Mouse (Mus musculus) liver, embryonic 15.5 days (tissue): Measurements from ENCODE around the gene Pkp1. TPM values are rescaled to one million over a fixed set of nuclear protein-coding genes. Genes with fewer than 3 reads are reported as not detected.

Experiments used
- ATAC-seq: fragments of 200-750 bp; cut with Nextera tagmentation; 2 replicates; pipeline ENCODE4 v1.8.0; 2017; ENCODE audit warnings: moderate number of reproducible peaks, mild to moderate bottlenecking, moderate library complexity; ENCODE audit not compliant: insufficient read depth
- H3K27ac ChIP-seq: fragments of 300-500 bp; sonication (generic); replicated peaks from 2 replicates; pipeline ENCODE4 v1.5.1; 2015; ENCODE audit warnings: mild to moderate bottlenecking, inconsistent platforms
- H3K27me3 ChIP-seq: fragments of 300-500 bp; sonication (generic); 2 replicates; pipeline ENCODE4 v1.6.1; 2015; ENCODE audit warnings: mild to moderate bottlenecking, inconsistent platforms
- H3K36me3 ChIP-seq: fragments of 300-500 bp; sonication (generic); replicated peaks from 2 replicates; pipeline ENCODE4 v1.6.1; 2015; ENCODE audit warnings: moderate library complexity, mild to moderate bottlenecking, inconsistent platforms
- H3K4me1 ChIP-seq: fragments of 300-500 bp; sonication (generic); replicated peaks from 2 replicates; pipeline ENCODE4 v1.6.1; 2015; ENCODE audit warnings: inconsistent platforms
- H3K4me2 ChIP-seq: fragments of 300-500 bp; sonication (generic); 2 replicates; pipeline ENCODE4 v1.6.1; 2015; ENCODE audit warnings: moderate library complexity, mild to moderate bottlenecking, inconsistent platforms
- H3K4me3 ChIP-seq: fragments of 300-500 bp; sonication (generic); replicated peaks from 2 replicates; pipeline ENCODE4 v1.5.1; 2015; ENCODE audit warnings: mild to moderate bottlenecking, inconsistent platforms
- H3K9ac ChIP-seq: fragments of 300-500 bp; sonication (generic); 2 replicates; pipeline ENCODE4 v1.6.1; 2015; ENCODE audit warnings: moderate library complexity, mild to moderate bottlenecking, inconsistent platforms
- H3K9me3 ChIP-seq: fragments of 300-500 bp; sonication (generic); replicated peaks from 2 replicates; pipeline ENCODE4 v1.6.1; 2016; ENCODE audit warnings: inconsistent platforms
- WGBS: fragments of 180-500 bp; shearing (Covaris S2); methylation state at CpG from one replicate; pipeline ENCODE4 v1.1.7; 2015; ENCODE audit warnings: mixed read lengths; ENCODE audit not compliant: insufficient replicate concordance; 5-methylcytosine and 5-hydroxymethylcytosine counted together
- polyA plus RNA-seq: library from polyadenylated mRNA; unstranded; fragments of >200 nt; fragmentation: Nextera tagmentation; extraction: Ambion mirVana; gene quantifications from 2 replicates; pipeline ENCODE4 v1.2.1, GENCODE M21; 2015

Gene Pkp1
- polyA plus RNA-seq: 0.05 TPM in 1 of 2 replicates, not detected in the other

DNA sequence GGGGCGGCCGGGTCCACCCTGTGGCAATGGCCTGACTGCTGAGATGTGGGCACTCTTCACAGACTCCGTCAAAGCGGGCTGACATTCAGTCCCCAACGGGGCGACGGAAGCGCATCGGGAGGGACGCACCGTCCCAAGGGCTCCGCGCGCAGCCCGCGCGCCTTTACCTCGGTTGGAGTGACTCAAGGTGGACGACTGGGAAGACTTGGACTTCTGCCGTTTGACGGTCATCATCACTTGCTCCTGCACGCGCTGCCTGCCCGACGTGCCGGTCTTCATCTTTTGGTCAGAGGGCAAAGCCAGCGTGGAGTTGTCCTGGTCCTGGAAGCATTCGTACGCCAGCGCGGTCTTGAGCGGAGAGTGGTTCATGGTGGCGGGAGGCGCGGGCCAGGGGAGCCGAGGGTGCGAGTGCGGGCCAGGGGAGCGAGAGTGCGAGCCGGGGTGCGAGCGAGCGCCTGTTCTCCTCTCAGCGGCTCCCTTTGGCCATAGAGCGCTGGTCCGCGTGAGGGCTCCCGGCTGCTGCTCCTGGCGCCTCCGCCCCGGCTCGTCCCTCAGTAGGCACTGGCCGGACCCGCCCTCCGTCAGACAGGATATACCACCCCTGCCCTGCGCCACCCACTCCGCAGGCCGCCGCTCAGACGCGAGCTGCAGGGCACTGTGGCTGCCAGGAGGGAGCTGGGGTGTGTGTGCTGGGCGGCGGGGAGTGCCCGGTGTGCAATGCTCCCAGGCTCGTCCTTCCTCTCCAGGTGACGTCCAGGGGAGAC, at the start of gene Pkp1:
Gene Pkp1 (minus strand): TSS at position 564 of the 764 bp plus-strand sequence.
- H3K27me3 ChIP-seq: peaks cover 98% of the 10 kb centered on the region
- no peaks in the 10 kb centered on the region for H3K4me1 ChIP-seq
- H3K27ac ChIP-seq: no peak within 1 kb of the TSS
- no peak within 1 kb of the TSS for H3K4me2 ChIP-seq
- H3K4me3 ChIP-seq: no peak within 1 kb of the TSS
- H3K9me3 ChIP-seq: no peaks in the 10 kb centered on the region
- no peak within 1 kb of the TSS for H3K9ac ChIP-seq
- ATAC-seq: no peak
- H3K36me3 ChIP-seq: no peaks in the 10 kb centered on the region
- 3% methylated on average over 67 of the region's 67 CpGs for WGBS

DNA sequence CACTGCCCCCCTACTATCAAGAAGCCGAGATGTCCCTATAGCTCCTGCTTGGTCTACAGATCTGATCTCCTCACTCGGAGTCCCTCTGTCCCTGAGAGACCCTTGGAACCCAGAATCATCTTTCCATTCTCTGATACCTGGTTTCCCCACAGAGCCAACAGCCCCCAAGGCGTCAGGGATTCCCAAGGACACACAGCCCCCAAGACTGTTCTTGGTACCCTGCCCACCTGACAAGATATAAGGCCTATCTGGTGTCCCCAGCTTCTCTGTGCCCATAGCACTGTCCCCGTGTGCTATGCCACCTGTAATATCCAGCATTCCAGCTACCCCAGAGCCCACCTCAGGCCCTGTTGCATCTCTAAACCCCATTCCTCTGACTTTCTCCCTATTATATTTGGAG, 48.7 kb upstream of the Pkp1 start:
- 45% methylated on average over 4 of the region's 4 CpGs for WGBS
- no peaks in the 10 kb centered on the region for H3K9me3 ChIP-seq
- no peak overlapping the region for H3K9ac ChIP-seq
- H3K36me3 ChIP-seq: no peaks in the 10 kb centered on the region
- ATAC-seq: no peak
- no peak overlapping the region for H3K4me2 ChIP-seq
- H3K4me3 ChIP-seq: no peak overlapping the region
- H3K27ac ChIP-seq: no peak overlapping the region
- no peaks in the 10 kb centered on the region for H3K4me1 ChIP-seq
- H3K27me3 ChIP-seq: peaks cover 75% of the 10 kb centered on the region

DNA sequence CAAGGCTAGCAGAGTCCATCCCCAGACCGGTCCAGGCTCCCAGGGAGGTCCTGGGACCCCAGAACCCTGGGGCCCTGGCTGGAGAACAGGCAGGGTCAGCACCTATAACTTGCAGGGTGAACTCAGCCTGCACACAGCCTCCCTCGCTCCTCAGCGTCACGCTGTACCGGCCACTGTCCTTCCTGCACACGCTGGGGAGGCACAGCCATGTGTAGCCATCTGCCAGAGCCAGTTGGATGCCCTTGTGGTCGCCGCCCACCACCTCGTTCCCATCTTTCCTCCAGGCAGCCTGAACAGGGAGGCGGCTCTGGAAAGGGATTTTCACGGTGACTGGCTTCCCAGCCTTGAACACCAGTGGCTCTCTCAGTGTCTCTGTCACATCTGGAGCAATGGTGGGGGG, 45.6 kb upstream of the Pkp1 start:
- Histone ChIP-seq H3K27me3 (peaks cover 78% of the 10 kb centered on the region), H3K27ac (no peak overlapping the region), H3K4me1 (no peaks in the 10 kb centered on the region), H3K4me3 (no peak overlapping the region), H3K36me3 (no peaks in the 10 kb centered on the region), H3K9ac (no peak overlapping the region), H3K9me3 (no peaks in the 10 kb centered on the region), H3K4me2 (no peak overlapping the region)
- 70% methylated on average over 11 of the region's 11 CpGs for WGBS
- ATAC-seq: no peak

DNA sequence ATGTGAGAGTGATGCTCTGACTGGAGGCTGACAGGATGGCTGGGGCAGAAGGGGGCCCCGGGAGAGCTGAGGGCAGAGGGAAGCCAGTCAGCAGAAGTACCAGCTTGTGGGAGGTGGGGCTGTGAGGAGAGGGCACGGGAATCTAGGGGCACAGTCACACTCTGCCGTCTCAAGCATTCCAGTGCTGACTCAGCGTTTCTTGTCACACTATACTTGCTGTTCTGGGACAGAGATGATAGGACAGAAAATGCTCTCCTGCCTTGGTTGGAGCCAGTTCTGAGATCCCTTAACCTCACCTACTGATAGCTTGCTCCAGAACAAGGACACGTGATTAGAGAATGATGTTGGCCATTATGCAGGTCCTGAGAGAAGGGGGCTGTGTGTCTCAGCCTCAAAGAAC, 44.2 kb upstream of the Pkp1 start:
- ATAC-seq: no peak
- H3K9me3 ChIP-seq: no peaks in the 10 kb centered on the region
- H3K4me1 ChIP-seq: no peaks in the 10 kb centered on the region
- H3K36me3 ChIP-seq: no peaks in the 10 kb centered on the region
- H3K27ac ChIP-seq: no peak overlapping the region
- no peak overlapping the region for H3K4me3 ChIP-seq
- no peak overlapping the region for H3K9ac ChIP-seq
- H3K4me2 ChIP-seq: no peak overlapping the region
- H3K27me3 ChIP-seq: peaks cover 80% of the 10 kb centered on the region
- WGBS: 35% methylated on average over 5 of the region's 5 CpGs

DNA sequence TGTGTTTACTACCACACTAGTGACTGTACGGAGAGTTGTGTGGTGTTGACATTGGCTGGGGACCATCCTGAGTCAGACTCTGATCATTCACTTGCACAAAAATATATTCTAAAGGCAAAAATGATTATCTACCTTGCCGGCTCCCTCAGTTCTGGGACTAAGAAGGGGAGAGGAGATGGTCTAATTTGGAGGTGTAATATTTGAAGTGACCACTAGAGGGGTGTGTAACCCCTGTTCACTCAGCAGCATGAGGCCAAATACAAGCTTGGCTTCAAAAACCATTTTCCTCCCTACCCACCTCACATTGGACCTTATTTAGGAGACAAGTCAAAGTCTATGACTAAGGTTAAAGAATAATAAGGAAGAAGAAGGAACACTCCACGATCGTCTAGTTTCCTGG, 39.5 kb upstream of the Pkp1 start:
- Histone ChIP-seq H3K36me3 (no peaks in the 10 kb centered on the region), H3K4me3 (no peak overlapping the region), H3K27me3 (peaks cover 69% of the 10 kb centered on the region), H3K4me1 (no peaks in the 10 kb centered on the region), H3K27ac (no peak overlapping the region), H3K9ac (no peak overlapping the region), H3K9me3 (no peaks in the 10 kb centered on the region), H3K4me2 (no peak overlapping the region)
- WGBS: 35% methylated on average over 4 of the region's 4 CpGs
- no peak for ATAC-seq

DNA sequence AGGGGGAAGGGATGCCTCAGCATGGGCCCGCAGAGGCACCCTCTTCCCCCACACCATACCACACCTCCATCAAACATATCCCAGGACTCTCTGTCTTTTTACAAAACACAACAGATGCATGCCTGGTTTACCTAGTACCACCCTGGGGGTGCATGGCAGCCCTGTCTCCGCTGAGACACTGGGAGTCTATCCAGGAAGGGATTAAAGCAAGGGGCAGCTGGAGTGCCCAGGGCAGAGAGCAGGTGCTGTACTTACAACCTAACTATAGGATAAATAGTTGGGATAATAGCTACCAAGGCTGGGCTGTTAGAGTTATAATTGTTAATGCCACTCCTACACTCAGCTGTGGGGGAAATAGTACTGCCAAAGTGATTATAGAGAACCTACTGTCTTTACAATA, 29.9 kb upstream of the Pkp1 start:
- peaks cover 19% of the 10 kb centered on the region for H3K4me1 ChIP-seq
- 53% methylated on average over 2 of the region's 2 CpGs for WGBS
- H3K4me2 ChIP-seq: no peak overlapping the region
- H3K9ac ChIP-seq: no peak overlapping the region
- no peak overlapping the region for H3K4me3 ChIP-seq
- H3K27me3 ChIP-seq: peaks cover 40% of the 10 kb centered on the region
- H3K36me3 ChIP-seq: no peaks in the 10 kb centered on the region
- H3K27ac ChIP-seq: no peak overlapping the region
- no peaks in the 10 kb centered on the region for H3K9me3 ChIP-seq
- no peak for ATAC-seq

DNA sequence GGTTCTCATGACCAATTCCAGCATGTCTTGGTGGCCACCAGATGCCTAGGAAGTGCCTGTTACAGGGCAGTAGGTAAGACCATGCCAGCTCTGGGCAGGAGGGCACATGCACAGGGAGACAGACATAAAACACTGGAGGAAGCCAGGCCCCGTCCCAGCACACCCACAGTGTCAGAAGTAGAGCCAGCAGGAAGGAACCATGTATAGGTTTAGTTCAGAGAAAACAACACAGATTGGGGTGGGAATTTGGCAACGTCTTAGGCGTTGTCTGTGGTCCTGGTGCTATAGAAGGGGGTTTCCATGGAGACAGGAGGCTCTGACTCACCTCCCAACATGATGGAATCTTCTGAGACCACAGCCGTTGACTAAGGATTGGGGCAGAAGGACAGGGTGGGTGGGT, 27.2 kb upstream of the Pkp1 start:
- Histone ChIP-seq H3K4me1 (peaks cover 42% of the 10 kb centered on the region), H3K27ac (no peak overlapping the region), H3K36me3 (no peaks in the 10 kb centered on the region), H3K9me3 (no peaks in the 10 kb centered on the region), H3K27me3 (peaks cover 32% of the 10 kb centered on the region), H3K4me2 (no peak overlapping the region), H3K4me3 (no peak overlapping the region), H3K9ac (no peak overlapping the region)
- 51% methylated on average over 4 of the region's 4 CpGs for WGBS
- ATAC-seq: no peak

DNA sequence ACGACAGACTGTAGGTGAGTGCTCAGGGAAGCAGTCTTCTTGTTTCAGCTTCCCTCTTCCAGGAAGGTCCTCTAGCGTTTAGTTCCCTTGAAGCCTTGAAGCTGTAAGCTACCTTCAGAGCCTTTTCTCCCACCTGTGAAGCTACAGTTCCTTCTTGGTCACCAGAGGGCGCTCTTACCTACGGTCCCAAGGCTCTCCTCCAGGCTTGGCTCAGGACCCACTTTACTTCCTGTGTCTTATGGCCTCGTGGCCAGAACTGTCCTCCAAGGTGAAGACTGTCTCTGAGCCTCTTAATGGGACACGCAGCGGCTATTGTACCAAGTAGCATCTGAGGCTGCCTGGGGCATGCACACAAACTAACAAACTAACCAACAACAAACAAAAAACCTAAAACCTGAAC, 26.7 kb upstream of the Pkp1 start:
- 10% methylated on average over 7 of the region's 7 CpGs for WGBS
- Histone ChIP-seq H3K9ac (no peak overlapping the region), H3K4me3 (no peak overlapping the region), H3K4me1 (peaks cover 48% of the 10 kb centered on the region), H3K27ac (no peak overlapping the region), H3K4me2 (no peak overlapping the region), H3K36me3 (no peaks in the 10 kb centered on the region), H3K9me3 (no peaks in the 10 kb centered on the region), H3K27me3 (peaks cover 28% of the 10 kb centered on the region)
- ATAC-seq: no peak

DNA sequence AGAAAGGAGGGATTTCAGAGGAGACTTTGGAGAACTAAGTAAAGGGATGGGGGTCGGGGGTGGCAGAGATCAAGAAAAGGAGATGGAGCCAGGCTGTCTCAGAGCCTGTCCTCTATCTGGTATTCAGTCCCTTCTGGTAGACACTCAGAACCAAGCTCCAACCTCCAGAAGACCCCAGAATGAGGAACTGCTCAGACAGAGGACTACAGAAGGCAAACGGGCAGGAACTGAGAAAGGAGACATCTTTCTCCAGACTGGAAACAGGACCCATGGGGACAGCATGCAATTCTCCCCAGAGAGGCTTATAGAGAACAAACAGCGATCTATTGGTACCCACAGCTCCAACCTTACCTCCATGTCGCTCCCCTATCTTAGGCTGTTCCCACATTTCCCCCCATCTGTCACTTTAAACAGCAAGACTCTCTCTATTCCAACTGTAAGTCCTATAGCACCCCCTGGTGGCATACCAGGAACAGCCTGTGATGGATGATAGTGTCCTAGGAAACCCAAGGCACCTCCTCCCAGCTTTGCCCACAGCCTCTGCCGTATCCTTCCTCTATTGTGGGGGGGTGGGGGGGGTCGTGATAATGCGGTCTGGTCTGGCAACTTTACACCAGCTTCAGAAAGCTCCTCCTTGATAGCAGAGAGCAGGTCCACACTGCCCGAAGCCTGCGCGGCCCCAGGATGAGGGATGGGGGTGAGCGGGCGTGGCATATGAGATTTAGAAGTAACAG, 25.7 kb upstream of the Pkp1 start:
- Histone ChIP-seq H3K9me3 (no peaks in the 10 kb centered on the region), H3K27me3 (peaks cover 23% of the 10 kb centered on the region), H3K4me1 (peaks cover 58% of the 10 kb centered on the region), H3K27ac (no peak overlapping the region), H3K4me2 (no peak overlapping the region), H3K9ac (no peak overlapping the region), H3K36me3 (no peaks in the 10 kb centered on the region), H3K4me3 (no peak overlapping the region)
- WGBS: 36% methylated on average over 12 of the region's 12 CpGs
- no peak for ATAC-seq

DNA sequence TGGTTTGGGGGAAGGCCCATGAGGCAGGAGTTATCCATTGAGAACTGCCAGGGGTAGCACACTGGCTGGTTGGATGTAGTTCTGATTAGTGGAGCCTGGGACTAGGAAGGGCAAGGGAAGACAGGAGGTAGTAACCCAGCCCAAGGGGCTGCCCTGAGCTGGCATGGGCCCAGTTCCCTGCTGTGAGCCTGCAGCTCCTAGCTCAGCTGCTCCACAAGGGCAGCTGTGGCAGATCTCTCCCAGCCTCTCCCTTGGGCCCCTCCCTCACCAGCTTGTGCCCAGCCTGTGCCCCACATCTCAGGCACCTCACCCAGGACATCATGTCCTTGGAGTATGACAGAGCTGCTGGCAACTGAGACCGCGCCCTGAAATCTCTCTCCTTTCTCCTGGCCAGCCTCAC, 24.7 kb upstream of the Pkp1 start:
- no peaks in the 10 kb centered on the region for H3K9me3 ChIP-seq
- peaks cover 60% of the 10 kb centered on the region for H3K4me1 ChIP-seq
- no peaks in the 10 kb centered on the region for H3K36me3 ChIP-seq
- H3K4me2 ChIP-seq: no peak overlapping the region
- WGBS: 91% methylated on average over 2 of the region's 2 CpGs
- H3K9ac ChIP-seq: no peak overlapping the region
- H3K4me3 ChIP-seq: no peak overlapping the region
- peak overlapping the region; percentile 48 for H3K27ac ChIP-seq
- H3K27me3 ChIP-seq: peaks cover 16% of the 10 kb centered on the region
- ATAC-seq: no peak

DNA sequence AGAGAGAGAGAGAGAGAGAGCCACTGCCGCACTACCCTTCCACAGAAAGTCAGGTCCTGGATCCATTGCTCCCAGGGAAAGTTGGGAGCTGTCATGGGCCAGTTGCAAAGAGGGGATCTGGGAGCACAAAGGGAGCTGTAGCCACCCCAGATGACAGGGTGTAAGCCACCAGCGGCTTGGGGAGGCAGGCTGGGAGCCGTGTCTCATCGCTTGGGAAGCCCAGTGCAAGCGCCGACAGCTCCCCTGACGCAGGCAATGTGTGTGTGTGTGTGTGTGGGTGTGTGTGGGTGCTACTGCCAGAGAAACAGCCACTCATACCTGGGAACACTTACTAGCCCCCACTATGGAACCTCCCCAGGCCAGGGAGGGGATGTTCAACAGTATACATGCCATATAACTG, 23.1 kb upstream of the Pkp1 start:
- peak overlapping the region; percentile 98 for H3K27ac ChIP-seq
- H3K36me3 ChIP-seq: no peaks in the 10 kb centered on the region
- ATAC-seq: peak; percentile 62
- H3K4me2 ChIP-seq: peak overlapping the region; percentile 71
- no peaks in the 10 kb centered on the region for H3K9me3 ChIP-seq
- peak overlapping the region; percentile 32 for H3K4me3 ChIP-seq
- H3K4me1 ChIP-seq: peaks cover 66% of the 10 kb centered on the region
- peak overlapping the region; percentile 45 for H3K9ac ChIP-seq
- WGBS: 12% methylated on average over 7 of the region's 7 CpGs
- peaks cover 24% of the 10 kb centered on the region for H3K27me3 ChIP-seq
